Mouse (Mus musculus) megakaryocyte, embryonic 14.5 days (primary cell): ENCODE measurements around the gene Brca1.

Experiments
- FLI1 ChIP-seq: IDR thresholded peaks from 2 replicates; pipeline ENCODE4 v1.6.1; 2012; ENCODE audit warnings: low read length, inconsistent platforms, mixed read lengths
- GATA1 ChIP-seq: IDR thresholded peaks from 3 replicates; pipeline ENCODE4 v1.6.1; 2012; ENCODE audit warnings: mixed read lengths, low read length, inconsistent platforms, borderline replicate concordance

- no peak for TF ChIP-seq GATA1
- TF ChIP-seq FLI1, result no peak
Observed at GRCm38 (mm10) chr11:101462141-101462540, 89.6 kb downstream of the Brca1 start.
